Mouse (Mus musculus) retina, adult 2 months (tissue): ENCODE measurements around the gene Aldoart1.

Experiments
- DNase-seq: peaks from one replicate; pipeline ENCODE4 v3.0.0-alpha.2; 2012; ENCODE audit warnings: low read depth, low spot score

Gene Aldoart1

DNA sequence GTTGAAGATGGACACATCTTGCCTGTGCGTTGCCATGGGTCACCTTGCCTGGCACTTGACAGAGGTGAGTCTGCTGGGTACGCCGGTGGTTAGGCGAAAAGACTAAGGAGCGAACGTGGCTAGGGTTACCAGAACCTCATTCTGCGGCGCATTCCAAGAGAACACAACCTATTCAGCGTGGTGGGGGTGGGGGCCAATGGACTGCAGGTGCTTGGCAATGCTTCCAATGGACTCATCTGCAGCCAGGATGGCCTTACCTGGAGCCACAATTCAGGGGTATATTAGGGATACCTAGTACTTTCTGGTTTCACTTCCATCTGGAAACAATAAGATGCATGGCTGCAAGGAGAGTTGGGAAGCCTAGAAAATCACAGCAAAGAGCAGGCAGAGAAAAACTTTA lies at the start of gene Aldoart1:
Aldoart1 (minus strand) TSS at position 101 of the 400 bp plus-strand sequence.
- DNase-seq, result no peak

DNA sequence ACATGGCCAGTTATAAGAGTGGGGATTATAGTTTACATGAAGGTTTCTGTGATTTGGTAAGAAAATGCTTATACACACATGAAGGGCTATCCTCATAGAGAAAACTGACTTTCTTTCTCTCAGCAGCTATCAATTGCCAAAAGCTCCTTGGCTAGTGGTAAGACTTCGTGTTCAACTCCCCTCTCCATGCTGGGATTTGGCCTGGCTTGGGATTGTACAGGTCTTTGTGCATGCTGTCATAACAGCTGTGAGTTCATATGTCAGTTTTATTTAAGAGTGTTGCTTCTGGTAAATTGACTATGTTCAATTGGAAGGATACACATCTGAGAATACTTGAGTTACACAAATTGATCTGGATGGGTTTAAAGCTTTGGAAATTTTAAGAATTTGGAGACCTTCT lies 49.1 kb upstream of the Aldoart1 start:
- no peak for DNase-seq

DNA sequence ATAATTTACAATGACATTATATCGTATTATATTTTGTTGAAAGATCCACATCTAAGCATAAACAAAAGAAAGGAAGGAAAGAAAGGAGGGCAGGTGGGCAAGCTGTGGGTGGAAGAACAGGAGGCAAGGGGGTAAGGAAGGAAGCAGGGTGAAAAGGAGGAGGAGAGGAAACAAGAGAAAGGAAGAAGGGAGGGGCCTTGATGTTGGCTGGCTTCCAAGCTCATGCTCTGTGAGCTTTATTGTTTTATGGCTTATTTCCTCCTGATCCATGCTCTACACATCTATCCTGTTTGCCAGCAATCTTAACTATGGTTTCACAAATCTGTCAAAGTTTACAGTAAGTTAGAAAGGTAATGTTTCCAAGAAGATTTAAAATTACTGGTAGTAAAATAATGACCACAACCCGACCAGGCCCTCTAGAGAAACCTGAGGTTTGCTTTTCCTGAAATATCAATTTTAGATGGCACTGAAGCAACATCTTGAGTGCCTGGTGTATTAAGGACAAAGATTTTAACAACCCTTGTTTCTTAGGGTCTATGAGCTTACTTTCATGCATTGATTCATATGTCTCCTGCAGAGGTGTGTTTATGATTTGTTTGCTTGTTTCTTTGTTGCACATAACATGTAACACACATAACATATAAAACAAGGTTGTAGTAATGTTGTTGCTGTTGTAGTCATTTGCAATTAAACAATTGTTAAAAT lies 13.1 kb upstream of the Aldoart1 start:
- DNase-seq, result no peak

DNA sequence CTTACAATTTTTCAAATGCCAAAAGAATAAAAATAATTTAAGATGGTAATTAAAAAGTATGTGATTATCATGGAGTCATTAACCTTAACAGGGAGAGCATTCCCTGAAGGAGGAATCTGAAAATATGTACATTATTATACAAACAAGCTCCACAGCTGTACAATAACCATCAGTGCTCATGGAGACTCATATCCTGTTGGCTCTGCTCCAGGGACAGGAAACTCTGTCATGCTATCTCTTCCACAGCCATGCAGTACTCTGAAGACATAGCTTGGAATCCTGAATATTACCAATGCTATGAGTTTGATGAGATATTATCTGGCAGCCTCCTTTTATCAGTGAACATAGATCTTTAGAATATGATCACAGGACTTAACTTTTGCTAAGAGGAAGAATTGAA lies 8.2 kb downstream of the Aldoart1 start:
- no peak for DNase-seq

DNA sequence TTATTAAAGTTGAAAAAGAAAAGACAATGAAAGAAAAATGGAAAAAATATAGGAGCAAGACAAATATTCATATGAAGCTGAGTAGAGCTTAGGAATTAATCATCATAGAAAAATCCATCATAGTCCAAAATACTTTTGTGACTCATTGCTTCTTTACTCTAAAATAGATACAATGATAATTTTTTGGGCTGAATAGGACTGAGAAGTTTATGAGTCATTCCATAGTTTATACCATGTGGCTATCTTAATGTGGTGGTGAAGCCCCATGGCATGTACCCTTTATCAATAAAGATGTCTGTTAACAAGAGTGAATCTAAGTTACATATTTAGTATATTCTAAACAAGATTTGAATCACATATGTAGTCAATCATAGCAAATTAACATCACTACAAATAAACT lies 9.4 kb downstream of the Aldoart1 start:
- DNase-seq, result no peak

DNA sequence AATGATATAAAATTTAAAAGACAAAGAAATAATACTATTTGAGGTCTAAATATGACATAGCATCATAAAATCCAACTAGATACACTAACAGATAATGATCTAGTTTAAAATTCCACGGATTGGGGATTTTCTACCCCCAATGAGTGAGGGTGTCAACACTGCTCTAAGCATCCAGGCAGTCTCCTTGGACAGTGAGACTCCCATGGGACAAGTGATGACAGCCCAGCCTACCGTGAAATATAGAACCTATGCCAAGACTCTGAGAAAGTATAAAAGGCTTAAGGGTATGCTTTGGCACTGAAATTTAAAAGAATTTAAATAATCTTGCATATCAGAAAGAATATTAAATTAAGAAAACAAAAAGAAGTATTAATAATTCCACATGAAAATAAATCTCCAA lies 16.0 kb downstream of the Aldoart1 start:
- DNase-seq, result no peak

DNA sequence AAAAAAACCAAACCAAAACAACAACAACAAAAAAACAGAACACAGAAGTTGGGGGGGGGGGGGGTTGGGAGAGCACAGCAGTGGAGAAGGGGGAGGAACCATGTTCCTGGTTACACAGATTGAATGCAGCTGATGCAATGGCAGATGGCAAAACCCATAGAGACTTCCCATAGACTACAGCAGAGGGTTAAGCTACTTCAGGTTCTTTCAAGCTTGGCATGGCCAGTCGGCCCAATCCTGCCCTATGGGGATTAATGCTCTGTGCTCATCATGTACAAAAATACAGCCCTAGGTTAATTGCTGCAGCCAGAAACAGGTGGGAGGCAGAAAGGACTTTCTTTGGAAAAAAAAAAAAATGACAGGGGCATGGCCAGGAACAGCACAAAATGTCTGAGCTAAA lies 17.0 kb downstream of the Aldoart1 start:
- DNase-seq, result no peak

DNA sequence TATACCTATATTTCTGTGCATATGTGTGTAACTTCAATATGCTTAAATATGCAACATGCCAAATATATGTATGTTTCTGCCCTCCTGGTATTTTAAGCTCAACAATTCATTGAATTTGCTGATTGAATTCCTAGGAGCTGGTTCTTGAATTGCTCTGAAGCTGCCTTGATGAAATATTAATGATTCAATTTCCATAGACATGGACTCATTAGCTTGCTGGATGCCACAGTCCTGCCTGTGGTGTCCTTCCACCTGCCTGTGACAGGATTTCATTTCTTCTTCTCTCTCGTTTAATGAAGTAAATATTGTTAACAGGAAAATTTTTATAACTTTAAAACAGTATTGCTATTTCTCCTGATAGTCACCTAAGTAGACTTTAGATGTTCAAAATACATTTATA lies 51.6 kb downstream of the Aldoart1 start:
- DNase-seq, result no peak
